Mouse (Mus musculus) gastrocnemius, postnatal 36 days (tissue): ENCODE data around the gene Gm12169. TPM values are rescaled to one million over a fixed set of nuclear protein-coding genes. Genes with fewer than 3 reads are reported as not detected.

Experiments
- total RNA-seq, 2 experiments: library from RNA; stranded (reverse); gene quantifications; 2 replicates each; pipeline ENCODE4 v1.2.3; 2021

Gm12169 gene
- total RNA-seq, 2 experiments from 2014 or later: not detected

Other genes starting within 250 kb of the Gm12169 start
- 1 to 10 TPM; 1.5 to 1.7 TPM for gene Cyfip2, start 211.4 kb upstream of the Gm12169 start, total RNA-seq
- 1 to 10 TPM in 1 of 2 experiments, not detected in 1; 1.1 TPM for gene Itk, start 134.7 kb upstream of the Gm12169 start, total RNA-seq
- not detected for gene Fam71b, start 127.7 kb upstream of the Gm12169 start, total RNA-seq
- gene Med7, start 87.3 kb upstream of the Gm12169 start, total RNA-seq: 10 to 100 TPM; 14.7 to 14.8 TPM
- gene Havcr2, start 69.3 kb upstream of the Gm12169 start, total RNA-seq: not detected
- gene BC053393, start 47.3 kb downstream of the Gm12169 start, total RNA-seq: not detected
- not detected for gene Dppa1, start 105.0 kb downstream of the Gm12169 start, total RNA-seq
- not detected for gene Timd2, start 182.8 kb downstream of the Gm12169 start, total RNA-seq
- gene Havcr1, start 210.9 kb downstream of the Gm12169 start, total RNA-seq: not detected